Comparison of ENCODE assay signal across 9 mouse cellular contexts in the genomic region with DNA sequence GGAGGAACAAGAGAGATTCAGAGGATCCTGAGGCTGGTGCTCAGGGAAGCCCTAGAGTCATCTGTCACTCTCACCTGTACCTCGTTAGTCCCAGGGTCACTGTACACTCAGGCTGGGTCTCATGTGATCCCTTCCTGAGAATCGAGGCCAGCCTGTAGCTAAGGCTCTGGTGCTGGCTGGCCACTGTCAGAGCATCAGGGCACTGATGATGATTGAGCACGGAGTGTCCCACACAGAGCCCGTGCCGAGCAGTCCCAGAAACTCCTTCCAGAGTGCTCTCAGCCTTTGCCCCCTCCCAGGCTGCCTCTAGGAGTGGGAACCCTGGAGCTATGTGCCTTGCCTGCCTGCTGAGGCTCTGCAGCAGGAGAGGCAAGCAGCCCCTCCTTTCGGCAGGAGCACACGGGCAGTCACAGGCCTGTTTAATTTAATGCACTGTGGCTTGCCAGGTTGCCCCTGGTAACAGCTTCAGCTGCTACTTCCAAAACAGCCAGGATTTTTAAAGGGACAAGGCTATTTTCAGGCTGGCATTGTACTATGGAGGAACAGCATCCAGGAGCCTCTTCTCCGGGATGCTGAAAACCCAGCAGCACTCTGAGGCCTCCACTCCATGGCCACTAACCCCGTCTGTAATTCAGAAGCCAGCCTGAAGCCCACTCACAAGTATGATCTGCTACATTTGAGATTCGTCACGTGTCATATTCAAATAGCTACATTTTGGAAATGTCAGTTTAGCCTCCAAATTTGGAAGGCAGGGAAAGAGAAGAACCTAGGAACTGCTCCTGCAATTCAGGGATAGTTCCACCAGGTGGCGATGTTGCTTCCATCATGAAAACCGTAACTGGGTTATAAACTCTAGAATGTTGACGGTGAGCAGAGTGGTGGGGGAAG. TPM values are rescaled to one million over a fixed set of nuclear protein-coding genes. Genes with fewer than 3 reads are reported as not detected.
DNase-seq lines count a peak whose midpoint lies in the region; ATAC-seq and TF ChIP-seq lines count a peak whose summit lies in the region.
"Had no signal": no experiment of that assay in that cellular context is flagged by ENCODE, and none has a peak within 500 bp of the region (broad histone marks: within the 10 kb centered on the region; RNA-seq: fewer than 3 reads in every experiment).

No protein-coding gene starts in this region.

- peak; percentile 82 for TF ChIP-seq CTCF in G1E (IDR thresholded peaks at IDR 0.05; ENCODE audit: low read depth, low read length)
- peak; percentile 88 for TF ChIP-seq CTCF in kidney, postnatal 0 days (IDR thresholded peaks at IDR 0.05; ENCODE audit: low read depth)

- no peaks in the 10 kb centered on the region for H3K4me1 ChIP-seq in G1E (ENCODE audit: insufficient read depth, low read depth, low read length)
- H3K4me1 ChIP-seq in kidney, postnatal 0 days (replicated peaks; ENCODE audit: insufficient read depth, low read length): peaks cover 11% of the 10 kb centered on the region
- H3K4me1 ChIP-seq in limb, embryonic 15.5 days: peaks cover 32% of the 10 kb centered on the region
- peaks cover 68% of the 10 kb centered on the region for H3K4me1 ChIP-seq in neural tube, embryonic 15.5 days

- no peak overlapping the region for H3K9ac ChIP-seq in kidney, postnatal 0 days (ENCODE audit: low read depth, low read length)
- no peak overlapping the region for H3K9ac ChIP-seq in limb, embryonic 15.5 days
- peak overlapping the region; percentile 36; the same call in 1 of the 2 replicates for H3K9ac ChIP-seq in neural tube, embryonic 15.5 days (replicated peaks)

- no peak overlapping the region for H3K4me2 ChIP-seq in kidney, postnatal 0 days (ENCODE audit: low read length)
- peak overlapping the region; percentile 6; the same call in 1 of the 2 replicates for H3K4me2 ChIP-seq in limb, embryonic 15.5 days
- peak overlapping the region; percentile 27; the same call in 1 of the 2 replicates for H3K4me2 ChIP-seq in neural tube, embryonic 15.5 days

- 0 out of 2 replicates have a peak overlapping the region, but pooled peaks have one; percentile 68 for H3K27ac ChIP-seq in kidney, postnatal 0 days
- peak overlapping the region; percentile 62 for H3K27ac ChIP-seq in limb, embryonic 15.5 days
- H3K27ac ChIP-seq in neural tube, embryonic 15.5 days (replicated peaks): peak overlapping the region; percentile 86

- H3K4me3 ChIP-seq in G1E (ENCODE audit: low read depth, low read length): no peak overlapping the region
- no peak overlapping the region for H3K4me3 ChIP-seq in kidney, postnatal 0 days (replicated peaks; ENCODE audit: low read depth, low read length)
- H3K4me3 ChIP-seq in limb, embryonic 15.5 days: no peak overlapping the region
- H3K4me3 ChIP-seq in neural tube, embryonic 15.5 days (replicated peaks): no peak overlapping the region

- 16% methylated on average over 14 of the region's 14 CpGs for WGBS in kidney, postnatal 0 days
- 15% methylated on average over 14 of the region's 14 CpGs for WGBS in limb, embryonic 15.5 days
- WGBS in neural tube, embryonic 15.5 days: 8% methylated on average over 14 of the region's 14 CpGs

- DNase-seq in 416B (ENCODE audit: low read depth): peak; percentile 64
- DNase-seq in G1E (ENCODE audit: low spot score): peak; percentile 37
- peak; percentile 90 to 93 for DNase-seq in cerebellum, postnatal 10 days
- peak; percentile 88 to 93 for DNase-seq in frontal cortex, postnatal 14 days (ENCODE audit: low spot score in 2 of 2)
- DNase-seq in kidney, postnatal 0 days (ENCODE audit: low spot score): peak; percentile 73
- peak; percentile 75 for DNase-seq in thymus, postnatal 4 days

- H3K36me3 ChIP-seq in G1E (replicated peaks): no peaks in the 10 kb centered on the region
- no peaks in the 10 kb centered on the region for H3K36me3 ChIP-seq in kidney, postnatal 0 days (ENCODE audit: insufficient read depth, low read length)
- no peaks in the 10 kb centered on the region for H3K36me3 ChIP-seq in limb, embryonic 15.5 days
- H3K36me3 ChIP-seq in neural tube, embryonic 15.5 days: no peaks in the 10 kb centered on the region

- no peak; the same call in 1 of the 2 replicates for ATAC-seq in G1E (ENCODE audit: extremely low read depth, insufficient number of reproducible peaks, low FRiP score, poor library complexity, severe bottlenecking)
- ATAC-seq in kidney, postnatal 0 days (replicated peaks; ENCODE audit: low FRiP score, low read depth): no peak
- peak; percentile 46; the same call in 1 of the 2 replicates for ATAC-seq in limb, embryonic 15.5 days (ENCODE audit: insufficient number of reproducible peaks, low FRiP score, low TSS enrichment, low read depth)
- peak; percentile 75 for ATAC-seq in neural tube, embryonic 15.5 days (ENCODE audit: low FRiP score)

- H3K9me3 ChIP-seq in G1E (replicated peaks): no peaks in the 10 kb centered on the region
- H3K9me3 ChIP-seq in kidney, postnatal 0 days (replicated peaks; ENCODE audit: low read length): no peaks in the 10 kb centered on the region
- H3K9me3 ChIP-seq in limb, embryonic 15.5 days: no peaks in the 10 kb centered on the region
- no peaks in the 10 kb centered on the region for H3K9me3 ChIP-seq in neural tube, embryonic 15.5 days (replicated peaks)

- H3K27me3 ChIP-seq in G1E (ENCODE audit: insufficient read depth, low read length): peaks cover 39% of the 10 kb centered on the region
- H3K27me3 ChIP-seq in kidney, postnatal 0 days (ENCODE audit: insufficient read depth, low read length): no peaks in the 10 kb centered on the region
- H3K27me3 ChIP-seq in limb, embryonic 15.5 days: peaks cover 1% of the 10 kb centered on the region; the same call in 1 of the 2 replicates
- H3K27me3 ChIP-seq in neural tube, embryonic 15.5 days (replicated peaks): no peaks in the 10 kb centered on the region

RNA-seq across cellular contexts. Expression of a gene that starts 8.3 kb away (rescaled TPM):
- total RNA-seq in G1E (2014; fragmentation: Nextera tagmentation): not detected in 2 replicates
- total RNA-seq in G1E (2017): not detected in 2 replicates
- polyA plus RNA-seq in G1E (2012): not detected in 2 replicates
- polyA plus RNA-seq in kidney, postnatal 0 days (2015; fragmentation: Nextera tagmentation; extraction: Ambion mirVana): 5.0 and 5.9 TPM in 2 replicates
- 18.7 and 19.2 TPM in 2 replicates for polyA plus RNA-seq in limb, embryonic 15.5 days (2015; fragmentation: Nextera tagmentation; extraction: Ambion mirVana)
- 2.0 and 2.2 TPM in 2 replicates for polyA plus RNA-seq in neural tube, embryonic 15.5 days (2015; fragmentation: Nextera tagmentation; extraction: Ambion mirVana)

RNA-seq across cellular contexts. Expression of a gene that starts 13.5 kb away (rescaled TPM):
- total RNA-seq in G1E (2014; fragmentation: Nextera tagmentation) (not detected in 2 replicates), G1E (2017) (not detected in 2 replicates)
- polyA plus RNA-seq in G1E (2012): not detected in 2 replicates
- not detected in 2 replicates for polyA plus RNA-seq in kidney, postnatal 0 days (2015; fragmentation: Nextera tagmentation; extraction: Ambion mirVana)
- polyA plus RNA-seq in limb, embryonic 15.5 days (2015; fragmentation: Nextera tagmentation; extraction: Ambion mirVana): not detected in 2 replicates
- polyA plus RNA-seq in neural tube, embryonic 15.5 days (2015; fragmentation: Nextera tagmentation; extraction: Ambion mirVana): not detected in 2 replicates
- polyA plus RNA-seq: heart, embryonic 14.5 days had no signal

RNA-seq across cellular contexts. Expression of a gene that starts 20.3 kb away (rescaled TPM):
- 8.7 and 10.7 TPM in 2 replicates for total RNA-seq in G1E (2014; fragmentation: Nextera tagmentation)
- total RNA-seq in G1E (2017): 12.7 and 14.0 TPM in 2 replicates
- polyA plus RNA-seq in G1E (2012): 2.9 and 4.5 TPM in 2 replicates
- 11.8 and 12.8 TPM in 2 replicates for polyA plus RNA-seq in kidney, postnatal 0 days (2015; fragmentation: Nextera tagmentation; extraction: Ambion mirVana)
- 12.4 and 14.0 TPM in 2 replicates for polyA plus RNA-seq in limb, embryonic 15.5 days (2015; fragmentation: Nextera tagmentation; extraction: Ambion mirVana)
- polyA plus RNA-seq in neural tube, embryonic 15.5 days (2015; fragmentation: Nextera tagmentation; extraction: Ambion mirVana): 8.8 and 10.1 TPM in 2 replicates

RNA-seq across cellular contexts. Expression of a gene that starts 48.2 kb away (rescaled TPM):
- 73.6 and 90.8 TPM in 2 replicates for total RNA-seq in G1E (2014; fragmentation: Nextera tagmentation)
- 58.7 and 59.5 TPM in 2 replicates for total RNA-seq in G1E (2017)
- polyA plus RNA-seq in G1E (2012): 5.6 and 16.6 TPM in 2 replicates
- 63.7 and 64.0 TPM in 2 replicates for polyA plus RNA-seq in kidney, postnatal 0 days (2015; fragmentation: Nextera tagmentation; extraction: Ambion mirVana)
- polyA plus RNA-seq in limb, embryonic 15.5 days (2015; fragmentation: Nextera tagmentation; extraction: Ambion mirVana): 89.0 and 92.3 TPM in 2 replicates
- polyA plus RNA-seq in neural tube, embryonic 15.5 days (2015; fragmentation: Nextera tagmentation; extraction: Ambion mirVana): 134 and 149 TPM in 2 replicates

Comparison
In these comparisons a context has a peak if more than half of its experiments do, and no peak if none do; other contexts are left out.
1. DNase-seq: peak in every context shown above with its lines; median percentile 92 in cerebellum, postnatal 10 days; 90 in frontal cortex, postnatal 14 days; 75 in thymus, postnatal 4 days; 73 in kidney, postnatal 0 days; 64 in 416B; 37 in G1E.
2. ATAC-seq: peak in limb, embryonic 15.5 days (single experiment) and neural tube, embryonic 15.5 days (single experiment); none in G1E (single experiment) and kidney, postnatal 0 days (single experiment).
3. Peak in every context shown above with its lines, with median percentiles within 50 percentile points of each other: H3K27ac ChIP-seq.